Mouse (Mus musculus): ENCODE measurements around the gene Hist1h4f. TPM values are rescaled to one million over a fixed set of nuclear protein-coding genes. Genes with fewer than 3 reads are reported as not detected.

Hist1h4f gene
- polyA plus RNA-seq (2015; fragmentation: Illumina TruSeq; extraction: RNeasy Lipid Tissue Mini Kit (QIAGEN cat#74804); ENCODE audit: low read depth, low replicate concordance) = not detected

GRCm38 (mm10) chr13:23551146-23551834, at the start of gene Hist1h4f:
Hist1h4f (minus strand) TSS chr13:23551648.

DNA sequence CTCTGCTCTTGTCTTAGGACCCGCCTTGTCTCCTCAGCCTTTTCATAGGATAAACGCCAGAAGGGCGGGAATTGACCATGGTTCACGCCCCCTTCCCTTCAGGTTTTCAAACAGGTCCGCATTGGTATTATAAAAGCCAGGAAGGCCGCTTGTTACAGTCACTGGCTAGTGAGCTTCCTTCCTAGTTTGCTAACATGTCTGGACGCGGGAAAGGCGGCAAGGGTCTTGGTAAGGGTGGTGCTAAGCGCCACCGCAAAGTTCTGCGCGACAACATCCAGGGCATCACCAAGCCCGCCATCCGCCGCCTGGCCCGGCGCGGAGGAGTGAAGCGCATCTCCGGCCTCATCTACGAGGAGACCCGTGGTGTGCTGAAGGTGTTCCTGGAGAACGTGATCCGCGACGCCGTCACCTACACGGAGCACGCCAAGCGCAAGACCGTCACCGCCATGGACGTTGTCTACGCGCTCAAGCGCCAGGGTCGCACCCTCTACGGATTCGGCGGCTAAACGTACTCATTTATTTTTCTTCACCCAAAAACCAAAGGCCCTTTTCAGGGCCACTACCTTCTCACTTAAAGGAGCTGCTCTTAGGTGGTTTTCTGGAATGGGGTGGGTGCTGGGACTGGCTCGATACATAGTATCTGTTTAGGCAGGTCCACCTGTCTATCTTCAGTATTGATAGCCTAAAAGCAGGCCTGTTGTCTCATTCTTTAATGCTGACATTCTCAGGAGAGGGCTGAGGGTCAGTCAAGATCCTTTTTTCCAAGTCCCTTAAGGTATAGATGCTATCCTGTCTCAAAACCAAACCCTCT, 30.2 kb upstream of the Hist1h4f start, which contains the start of gene Hist1h4d:
Gene Hist1h4d, plus strand, starts transcription at position 191 of the 811 bp plus-strand sequence.

GRCm38 (mm10) chr13:23575271-23575851, 23.9 kb upstream of the Hist1h4f start, which contains the start of gene Hist1h3d:
Hist1h3d (plus strand) TSS chr13:23575763.

DNA sequence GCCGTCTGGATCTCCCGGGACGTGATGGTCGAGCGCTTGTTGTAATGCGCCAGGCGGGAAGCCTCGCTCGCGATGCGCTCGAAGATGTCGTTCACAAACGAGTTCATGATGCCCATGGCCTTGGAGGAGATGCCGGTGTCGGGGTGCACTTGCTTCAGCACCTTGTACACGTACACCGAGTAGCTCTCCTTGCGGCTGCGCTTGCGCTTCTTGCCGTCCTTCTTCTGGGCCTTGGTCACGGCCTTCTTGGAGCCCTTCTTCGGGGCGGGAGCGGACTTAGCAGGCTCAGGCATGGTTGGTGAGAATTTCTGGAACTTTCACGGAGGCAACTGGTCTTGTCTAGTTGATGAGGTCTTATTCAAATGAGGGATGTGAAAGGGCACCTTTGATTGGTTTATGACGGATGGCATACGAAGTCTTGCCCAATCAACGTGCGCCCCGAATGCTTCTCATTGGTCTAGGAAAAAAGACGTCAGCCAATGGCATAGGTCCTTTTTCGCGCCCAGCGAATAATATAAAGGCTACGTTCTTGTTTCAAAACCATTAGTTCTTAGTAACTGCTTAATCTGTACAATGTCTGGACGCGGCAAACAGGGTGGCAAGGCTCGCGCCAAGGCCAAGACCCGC, 22.6 kb upstream of the Hist1h4f start, which contains the start of the genes Hist1h2bf and Hist1h2ad:
Gene Hist1h2bf, minus strand, starts transcription at position 299 of the 627 bp plus-strand sequence.
Gene Hist1h2ad, plus strand, starts transcription at position 484 of the 627 bp plus-strand sequence.

DNA sequence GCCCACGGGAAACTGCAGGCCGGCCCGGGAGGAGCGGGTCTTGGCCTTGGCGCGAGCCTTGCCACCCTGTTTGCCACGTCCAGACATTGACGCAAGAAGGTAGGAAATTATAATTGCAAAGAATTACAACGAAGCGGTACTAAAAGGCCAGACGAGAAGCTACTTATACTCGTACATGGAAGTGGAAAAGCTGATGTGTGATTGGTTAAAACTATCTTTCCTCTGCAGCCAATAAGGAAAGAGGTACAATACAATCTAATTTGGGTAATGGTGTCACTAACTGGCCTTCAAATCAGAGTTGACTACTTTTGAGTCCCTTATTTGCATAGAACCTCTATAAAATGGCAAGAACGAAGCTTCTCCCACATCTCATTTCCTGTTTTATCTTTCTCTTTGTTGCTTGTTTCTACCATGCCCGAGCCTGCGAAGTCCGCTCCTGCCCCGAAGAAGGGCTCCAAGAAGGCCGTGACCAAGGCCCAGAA, 19.6 kb upstream of the Hist1h4f start, which contains the start of the genes Hist1h2ae and Hist1h2bg:
Gene Hist1h2ae, minus strand, starts transcription at position 199 of the 482 bp plus-strand sequence.
Gene Hist1h2bg, plus strand, starts transcription at position 375 of the 482 bp plus-strand sequence.

GRCm38 (mm10) chr13:23561883-23562659, 10.6 kb upstream of the Hist1h4f start, which contains the start of gene Hist1h3e:
Hist1h3e (minus strand) TSS chr13:23562369.

GRCm38 (mm10) chr13:23552962-23553361, 1.5 kb upstream of the Hist1h4f start, which contains the start of gene Hist1h1d:
Hist1h1d (plus strand) TSS chr13:23553262.

GRCm38 (mm10) chr13:23543965-23544786, 7.3 kb downstream of the Hist1h4f start, which contains the start of gene Hist1h3f:
Hist1h3f (plus strand) TSS chr13:23544052.

GRCm38 (mm10) chr13:23542999-23543607, 8.3 kb downstream of the Hist1h4f start, which contains the start of gene Hist1h2bh:
Hist1h2bh (minus strand) TSS chr13:23543392.

GRCm38 (mm10) chr13:23535137-23536075, 16.0 kb downstream of the Hist1h4f start, which contains the start of gene Hist1h3g:
Hist1h3g (plus strand) TSS chr13:23535422.

GRCm38 (mm10) chr13:23533560-23534367, 17.7 kb downstream of the Hist1h4f start, which contains the start of gene Hist1h2af:
Hist1h2af (plus strand) TSS chr13:23533906.

DNA sequence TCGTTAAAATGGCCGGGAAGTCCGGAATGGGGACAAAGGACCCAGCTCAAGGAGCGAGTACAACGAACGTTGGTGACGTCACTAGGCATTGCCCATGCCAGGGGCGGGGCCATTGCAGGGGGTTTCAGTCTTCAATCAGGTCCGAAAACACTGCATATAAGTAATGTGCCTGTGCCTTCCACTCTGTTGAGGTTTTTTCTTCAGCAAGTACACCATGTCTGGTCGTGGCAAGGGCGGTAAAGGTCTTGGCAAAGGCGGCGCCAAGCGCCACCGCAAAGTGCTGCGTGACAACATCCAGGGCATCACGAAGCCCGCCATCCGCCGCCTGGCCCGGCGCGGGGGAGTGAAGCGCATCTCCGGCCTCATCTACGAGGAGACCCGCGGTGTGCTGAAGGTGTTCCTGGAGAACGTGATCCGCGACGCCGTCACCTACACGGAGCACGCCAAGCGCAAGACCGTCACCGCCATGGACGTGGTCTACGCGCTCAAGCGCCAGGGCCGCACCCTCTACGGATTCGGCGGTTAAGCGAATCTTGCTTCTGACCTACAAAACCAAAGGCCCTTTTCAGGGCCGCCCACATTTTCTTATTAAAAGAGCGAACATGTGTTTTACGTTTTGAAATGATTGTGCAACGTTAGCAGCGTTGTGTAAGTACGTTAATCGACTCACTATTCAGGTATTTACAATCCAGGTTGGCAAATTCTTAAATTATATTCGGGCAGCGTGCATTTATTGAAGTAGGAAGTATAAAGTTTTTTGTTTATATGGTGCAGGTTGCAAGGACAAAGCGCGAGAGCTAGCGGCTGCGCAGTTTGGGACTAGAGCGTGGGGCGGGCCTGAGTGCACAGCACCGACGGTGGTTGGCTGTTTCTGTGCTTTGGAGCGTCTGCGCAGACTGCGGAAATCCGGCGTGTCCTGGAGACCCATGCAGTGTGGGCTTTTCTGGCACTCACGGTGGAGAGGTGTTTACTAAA, 20.3 kb downstream of the Hist1h4f start, which contains the start of gene Hist1h4h:
Gene Hist1h4h, plus strand, starts transcription at position 150 of the 975 bp plus-strand sequence.

All from brain, adult 10 weeks (tissue).